Mouse (Mus musculus): ENCODE measurements around the gene Ostm1.

- TF ChIP-seq POLR2A (IDR thresholded peaks at IDR 0.05; ENCODE audit: borderline replicate concordance, insufficient read depth, low read length) (no peak), CTCF (IDR thresholded peaks at IDR 0.05; ENCODE audit: borderline replicate concordance, insufficient read depth, low read depth, low read length) (no peak)
These were observed 3.3 kb upstream of the Ostm1 start for GRCm38 (mm10) chr10:42580131-42580950.

Data from cerebellum, adult 2 months (tissue).